Mouse (Mus musculus): ENCODE measurements around the gene Muc1. TPM values are rescaled to one million over a fixed set of nuclear protein-coding genes. Genes with fewer than 3 reads are reported as not detected.

Muc1 gene
- polyA plus RNA-seq, 1 experiment = 2.5 TPM

DNA sequence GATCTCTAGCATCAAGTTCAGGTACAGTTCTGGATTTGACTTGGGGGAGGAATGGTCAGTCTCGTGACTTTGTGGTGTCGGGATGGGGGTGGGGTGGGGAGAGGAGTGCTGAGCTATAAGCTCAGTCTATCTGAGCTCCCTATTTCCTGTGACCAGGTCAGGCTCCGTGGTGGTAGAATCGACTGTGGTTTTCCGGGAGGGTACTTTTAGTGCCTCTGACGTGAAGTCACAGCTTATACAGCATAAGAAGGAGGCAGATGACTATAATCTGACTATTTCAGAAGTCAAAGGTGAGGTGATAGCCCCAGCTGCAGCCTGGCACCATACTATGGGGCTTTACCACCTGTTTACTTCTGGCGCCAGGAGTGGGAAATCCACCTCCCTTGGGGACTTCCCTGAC lies 2.5 kb downstream of the Muc1 start:
- no peak overlapping the region for H3K27ac ChIP-seq (ENCODE audit: insufficient read depth, low read length)
- H3K4me3 ChIP-seq (ENCODE audit: insufficient read depth, low read length) = no peak overlapping the region
- TF ChIP-seq CTCF (IDR thresholded peaks at IDR 0.05; ENCODE audit: borderline replicate concordance, insufficient read depth, low read length) = no peak
- no peak for TF ChIP-seq POLR2A (IDR thresholded peaks at IDR 0.05; ENCODE audit: low read depth, low read length)

GRCm38 (mm10) chr3:89231772-89232275 lies 3.0 kb downstream of the Muc1 start:
- Histone ChIP-seq H3K4me3 (ENCODE audit: insufficient read depth, low read length) (no peak overlapping the region), H3K4me1 (ENCODE audit: control insufficient read depth, insufficient read depth, low read length) (0 out of 2 replicates have a peak, but pooled peaks cover 4% of the 10 kb centered on the region), H3K27ac (ENCODE audit: insufficient read depth, low read length) (no peak overlapping the region)
- no peak for TF ChIP-seq POLR2A (IDR thresholded peaks at IDR 0.05; ENCODE audit: low read depth, low read length)
- no peak for TF ChIP-seq CTCF (IDR thresholded peaks at IDR 0.05; ENCODE audit: borderline replicate concordance, insufficient read depth, low read length)

More for the DNA sequence above, 2.5 kb downstream of the Muc1 start:
- 0 out of 2 replicates have a peak, but pooled peaks cover 5% of the 10 kb centered on the region for H3K4me1 ChIP-seq (ENCODE audit: control insufficient read depth, insufficient read depth, low read length)

- no peak overlapping the region for H3K4me3 ChIP-seq (ENCODE audit: insufficient read depth, low read length)
- TF ChIP-seq POLR2A (IDR thresholded peaks at IDR 0.05; ENCODE audit: low read depth, low read length) (no peak), CTCF (IDR thresholded peaks at IDR 0.05; ENCODE audit: borderline replicate concordance, insufficient read depth, low read length) (no peak)
- H3K27ac ChIP-seq (ENCODE audit: insufficient read depth, low read length) = no peak overlapping the region
- 0 out of 2 replicates have a peak, but pooled peaks cover 4% of the 10 kb centered on the region for H3K4me1 ChIP-seq (ENCODE audit: control insufficient read depth, insufficient read depth, low read length)
Measured at GRCm38 (mm10) chr3:89232614-89233013, 3.8 kb downstream of the Muc1 start.

- TF ChIP-seq POLR2A (IDR thresholded peaks at IDR 0.05; ENCODE audit: low read depth, low read length) (no peak), CTCF (IDR thresholded peaks at IDR 0.05; ENCODE audit: borderline replicate concordance, insufficient read depth, low read length) (no peak)
- no peak overlapping the region for H3K27ac ChIP-seq (ENCODE audit: insufficient read depth, low read length)
Measured at GRCm38 (mm10) chr3:89233562-89234110, 4.8 kb downstream of the Muc1 start.

DNA sequence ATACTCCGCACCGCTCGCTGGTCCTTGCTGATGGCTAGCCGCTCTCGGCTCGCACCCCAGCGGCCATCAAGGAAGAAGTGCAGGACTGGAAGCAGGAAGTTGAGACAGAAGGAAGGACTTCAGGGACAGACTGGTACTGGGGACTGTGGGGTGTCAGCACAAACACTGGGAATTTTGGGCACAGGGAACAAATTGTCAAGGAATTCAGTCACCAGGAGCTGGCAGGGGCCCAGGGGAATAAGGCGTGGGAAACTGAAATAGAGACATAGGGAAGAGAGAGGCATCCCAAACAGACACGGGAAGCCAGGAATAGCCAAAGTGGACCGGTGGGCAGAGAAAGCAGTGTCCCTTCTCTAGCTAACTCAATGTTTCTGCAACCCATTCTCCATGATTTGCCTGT lies 7.7 kb downstream of the Muc1 start:
- Histone ChIP-seq H3K4me3 (ENCODE audit: insufficient read depth, low read length) (no peak overlapping the region), H3K4me1 (ENCODE audit: control insufficient read depth, insufficient read depth, low read length) (no peaks in the 10 kb centered on the region), H3K27ac (ENCODE audit: insufficient read depth, low read length) (no peak overlapping the region)
- TF ChIP-seq POLR2A (IDR thresholded peaks at IDR 0.05; ENCODE audit: low read depth, low read length) (no peak), CTCF (IDR thresholded peaks at IDR 0.05; ENCODE audit: borderline replicate concordance, insufficient read depth, low read length) (no peak)

More at GRCm38 (mm10) chr3:89233562-89234110, 4.8 kb downstream of the Muc1 start:
- Histone ChIP-seq H3K4me3 (ENCODE audit: insufficient read depth, low read length) (no peak overlapping the region), H3K4me1 (ENCODE audit: control insufficient read depth, insufficient read depth, low read length) (no peaks in the 10 kb centered on the region)

- TF ChIP-seq CTCF (IDR thresholded peaks at IDR 0.05; ENCODE audit: borderline replicate concordance, insufficient read depth, low read length) (no peak), POLR2A (IDR thresholded peaks at IDR 0.05; ENCODE audit: low read depth, low read length) (no peak)
- no peaks in the 10 kb centered on the region for H3K4me1 ChIP-seq (ENCODE audit: control insufficient read depth, insufficient read depth, low read length)
Measured at GRCm38 (mm10) chr3:89237682-89238081, 8.8 kb downstream of the Muc1 start.

DNA sequence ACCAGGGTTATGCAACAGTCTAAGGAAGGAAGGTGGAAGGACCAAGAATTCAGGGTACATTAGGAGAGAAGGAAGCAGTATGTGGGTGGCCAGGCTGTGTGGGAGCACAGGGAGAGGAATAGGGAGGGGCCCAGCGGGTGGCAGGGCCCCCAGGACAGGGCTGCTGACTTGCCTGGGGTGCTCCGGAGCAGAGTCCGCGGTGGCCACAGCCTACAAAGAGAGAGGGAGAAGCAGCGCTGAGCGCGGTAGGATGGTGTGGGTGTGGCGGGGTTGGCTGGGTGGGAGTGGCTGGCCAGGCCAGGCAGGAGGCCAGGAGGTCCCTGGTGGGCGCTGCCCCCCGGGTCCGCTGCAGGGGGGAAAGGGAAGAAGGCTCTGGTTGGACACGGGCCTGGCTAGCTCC lies 9.6 kb downstream of the Muc1 start:
- H3K4me1 ChIP-seq (ENCODE audit: control insufficient read depth, insufficient read depth, low read length) = no peaks in the 10 kb centered on the region
- no peak overlapping the region for H3K4me3 ChIP-seq (ENCODE audit: insufficient read depth, low read length)
- no peak overlapping the region for H3K27ac ChIP-seq (ENCODE audit: insufficient read depth, low read length)
- TF ChIP-seq CTCF (IDR thresholded peaks at IDR 0.05; ENCODE audit: borderline replicate concordance, insufficient read depth, low read length) (no peak), POLR2A (IDR thresholded peaks at IDR 0.05; ENCODE audit: low read depth, low read length) (no peak)

More at GRCm38 (mm10) chr3:89237682-89238081, 8.8 kb downstream of the Muc1 start:
- Histone ChIP-seq H3K27ac (ENCODE audit: insufficient read depth, low read length) (no peak overlapping the region), H3K4me3 (ENCODE audit: insufficient read depth, low read length) (no peak overlapping the region)

DNA sequence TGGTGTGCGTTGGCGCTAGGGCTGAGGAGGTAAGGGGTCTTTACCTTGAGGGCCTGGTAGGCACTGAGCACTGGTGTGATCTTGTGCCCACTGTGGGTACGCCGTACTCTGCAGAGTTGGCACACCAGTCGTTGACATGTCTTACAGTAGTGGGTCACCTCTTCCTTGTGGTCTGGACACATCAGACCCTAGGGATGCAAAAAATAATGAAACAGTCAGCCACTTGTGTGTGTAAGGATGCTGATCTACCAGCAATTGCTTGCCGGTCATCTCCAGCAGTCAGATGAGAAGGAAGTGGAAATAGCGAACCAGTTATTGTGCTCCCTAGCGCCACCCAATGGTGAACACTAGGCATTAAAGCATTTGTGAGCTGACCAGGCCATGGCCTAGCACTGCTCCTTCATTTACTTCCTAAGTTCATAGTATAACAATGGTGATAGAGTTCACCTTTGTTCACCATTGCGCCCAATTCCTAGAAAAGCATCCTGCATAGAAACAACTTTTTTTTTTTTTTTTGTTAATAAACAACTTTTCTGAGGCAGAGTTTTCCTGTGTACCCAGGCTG lies 13.6 kb downstream of the Muc1 start:
- Histone ChIP-seq H3K4me3 (ENCODE audit: insufficient read depth, low read length) (no peak overlapping the region), H3K27ac (ENCODE audit: insufficient read depth, low read length) (no peak overlapping the region), H3K4me1 (ENCODE audit: control insufficient read depth, insufficient read depth, low read length) (peaks cover 2% of the 10 kb centered on the region; the same call in 1 of the 2 replicates)
- TF ChIP-seq CTCF (IDR thresholded peaks at IDR 0.05; ENCODE audit: borderline replicate concordance, insufficient read depth, low read length) (peak; percentile 41; the same call in 1 of the 2 replicates), POLR2A (IDR thresholded peaks at IDR 0.05; ENCODE audit: low read depth, low read length) (no peak)

- Histone ChIP-seq H3K4me3 (ENCODE audit: insufficient read depth, low read length) (peak overlapping the region; percentile 12; the same call in 1 of the 2 replicates), H3K4me1 (ENCODE audit: control insufficient read depth, insufficient read depth, low read length) (peaks cover 4% of the 10 kb centered on the region; the same call in 1 of the 2 replicates), H3K27ac (ENCODE audit: insufficient read depth, low read length) (no peak overlapping the region)
- TF ChIP-seq CTCF (IDR thresholded peaks at IDR 0.05; ENCODE audit: borderline replicate concordance, insufficient read depth, low read length) (peak; percentile 67; the same call in 1 of the 2 replicates), POLR2A (IDR thresholded peaks at IDR 0.05; ENCODE audit: low read depth, low read length) (no peak)
Measured at GRCm38 (mm10) chr3:89243609-89244008, 14.8 kb downstream of the Muc1 start.
